Mouse (Mus musculus) kidney, postnatal 4 days (tissue): ENCODE results near the gene Fam198a.
A peak's percentile ranks its signal among the peaks of the same experiment; 100 is the strongest.

Experiments
- DNase-seq, 2 experiments: peaks; one replicate each; pipeline ENCODE4 v3.0.0; 2021; ENCODE audit warnings: mixed read lengths in 2 of 2

Gene Fam198a

GRCm38 (mm10) chr9:121926634-121927405 lies 24.0 kb upstream of the Fam198a start:
- DNase-seq: no peak

- no peak for DNase-seq
Observed at GRCm38 (mm10) chr9:121927721-121928120, 23.1 kb upstream of the Fam198a start.

- peak; percentile 68 to 69 for DNase-seq
Observed at GRCm38 (mm10) chr9:121928498-121928897, 22.3 kb upstream of the Fam198a start.

- no peak for DNase-seq
Observed at GRCm38 (mm10) chr9:121934856-121935255, 15.9 kb upstream of the Fam198a start.

GRCm38 (mm10) chr9:121936952-121937351 lies 13.8 kb upstream of the Fam198a start:
- DNase-seq: no peak

GRCm38 (mm10) chr9:121937451-121937864 lies 13.3 kb upstream of the Fam198a start:
- no peak for DNase-seq

GRCm38 (mm10) chr9:121937944-121938355 lies 12.8 kb upstream of the Fam198a start:
- DNase-seq: peak in 1 of 2 experiments; percentile 25

- no peak for DNase-seq
Observed at GRCm38 (mm10) chr9:121943005-121943404, 7.8 kb upstream of the Fam198a start.

- DNase-seq: no peak
Observed at GRCm38 (mm10) chr9:121943628-121944027, 7.2 kb upstream of the Fam198a start.

- peak; percentile 81 to 82 for DNase-seq
Observed at GRCm38 (mm10) chr9:121947784-121948183, 3.0 kb upstream of the Fam198a start.

- DNase-seq: no peak
Observed at GRCm38 (mm10) chr9:121948431-121948830, 2.4 kb upstream of the Fam198a start.

GRCm38 (mm10) chr9:121951114-121951423 lies 281 bp downstream of the Fam198a start:
- DNase-seq: no peak

- no peak for DNase-seq
Observed at GRCm38 (mm10) chr9:121952596-121952995, 1.8 kb downstream of the Fam198a start.

- DNase-seq: peak in 1 of 2 experiments; percentile 19
Observed at GRCm38 (mm10) chr9:121959966-121960635, 9.3 kb downstream of the Fam198a start.

GRCm38 (mm10) chr9:121964941-121965340 lies 14.2 kb downstream of the Fam198a start:
- DNase-seq: no peak

- no peak for DNase-seq
Observed at GRCm38 (mm10) chr9:121968258-121968657, 17.5 kb downstream of the Fam198a start.

GRCm38 (mm10) chr9:121969841-121970381 lies 19.1 kb downstream of the Fam198a start:
- no peak for DNase-seq

GRCm38 (mm10) chr9:121973207-121973606 lies 22.4 kb downstream of the Fam198a start:
- no peak for DNase-seq

GRCm38 (mm10) chr9:121974141-121974986 lies 23.6 kb downstream of the Fam198a start:
- DNase-seq: peak in 1 of 2 experiments; percentile 14

- no peak for DNase-seq
Observed at GRCm38 (mm10) chr9:121975321-121975720, 24.5 kb downstream of the Fam198a start.

GRCm38 (mm10) chr9:121981046-121981445 lies 30.3 kb downstream of the Fam198a start:
- no peak for DNase-seq

- no peak for DNase-seq
Observed at GRCm38 (mm10) chr9:121981466-121982105, 30.8 kb downstream of the Fam198a start.

GRCm38 (mm10) chr9:121982214-121982613 lies 31.4 kb downstream of the Fam198a start:
- no peak for DNase-seq
